Mouse (Mus musculus): ENCODE results near the gene Foxd1.

Foxd1 gene

DNA sequence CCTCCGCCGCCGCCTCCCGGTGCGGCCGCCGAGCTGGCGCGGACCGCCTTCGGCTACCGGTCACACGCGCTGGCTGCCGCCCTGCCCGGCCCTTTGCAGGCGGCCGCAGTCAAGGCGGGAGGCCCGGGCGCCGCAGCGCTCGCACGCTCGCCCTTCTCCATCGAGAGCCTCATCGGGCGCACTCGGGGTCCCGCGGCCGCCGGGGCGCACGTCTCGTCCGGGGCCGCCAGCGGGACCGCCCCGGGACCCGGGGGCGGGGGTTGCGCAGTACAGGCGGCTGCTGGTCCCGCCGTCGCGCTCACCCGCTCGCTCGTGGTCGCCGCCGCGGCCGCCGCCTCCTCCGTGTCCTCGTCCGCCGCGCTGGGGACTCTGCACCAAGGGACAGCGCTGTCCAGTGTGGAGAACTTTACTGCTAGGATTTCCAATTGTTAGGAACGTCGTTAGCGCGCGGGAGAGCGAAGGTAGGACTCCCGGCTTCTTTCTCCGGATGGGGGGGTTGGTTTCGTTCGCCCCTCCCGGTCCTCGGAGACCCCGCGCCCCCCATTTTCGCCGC lies 1.6 kb downstream of the Foxd1 start:
- no peak for DNase-seq (ENCODE audit: low read depth)

DNA sequence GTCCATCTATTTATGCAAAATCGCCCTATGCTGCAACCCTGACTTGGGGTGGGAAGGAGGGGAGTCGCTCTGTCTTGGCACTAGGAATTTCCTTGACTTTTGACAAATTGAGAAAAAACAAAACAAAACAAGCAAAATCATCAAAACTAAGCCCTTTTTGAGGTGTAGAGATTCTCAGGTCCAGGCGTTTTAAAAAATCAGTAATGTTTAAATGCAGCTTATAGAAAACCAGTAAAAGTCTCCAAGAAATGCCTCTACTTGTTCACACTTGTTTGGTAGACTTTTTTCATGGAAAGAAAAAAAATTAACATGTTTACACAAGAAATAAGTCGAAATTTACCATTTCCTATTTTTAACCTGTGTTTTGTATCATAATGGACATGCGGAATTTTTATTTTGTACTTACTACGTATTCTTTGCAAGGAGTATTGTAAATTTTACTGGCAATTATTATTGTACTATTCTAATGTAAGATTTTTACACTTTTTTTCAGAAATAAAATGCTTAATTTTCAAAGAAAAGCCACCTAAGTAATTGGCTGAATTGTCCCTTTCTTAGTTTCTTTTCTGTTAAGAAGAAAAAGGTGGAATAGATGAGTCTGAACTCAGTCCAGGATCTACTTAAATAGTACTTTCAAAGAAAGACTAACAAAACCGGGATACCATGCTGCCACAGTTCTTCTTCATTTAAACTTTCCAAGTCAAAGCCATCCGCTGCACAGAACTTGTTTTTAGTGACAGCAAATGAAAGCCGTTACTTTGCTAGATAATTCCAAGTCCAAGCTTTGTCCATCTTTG lies 2.3 kb downstream of the Foxd1 start:
- no peak for DNase-seq (ENCODE audit: low read depth)

DNA sequence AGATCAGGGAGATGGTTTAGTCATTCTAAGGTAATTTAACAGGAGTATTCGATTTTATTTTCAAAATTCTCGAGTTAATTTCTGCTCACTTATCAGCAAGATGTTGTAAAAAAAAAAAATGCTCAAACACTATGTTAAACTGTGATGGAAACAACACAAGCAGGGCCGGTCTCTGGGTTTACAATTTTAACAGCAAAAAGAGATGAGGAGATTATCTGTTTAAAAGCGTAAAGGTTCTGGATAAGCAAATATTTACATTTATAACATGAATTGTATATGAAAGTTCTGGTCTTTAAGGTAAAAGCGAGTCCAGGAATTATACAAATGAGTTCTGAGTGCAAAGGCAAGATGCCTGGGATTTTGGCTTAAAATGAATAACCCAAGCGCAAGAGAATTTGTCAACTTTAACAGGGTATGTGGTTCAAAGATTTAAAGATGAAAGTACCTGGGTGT lies 3.0 kb downstream of the Foxd1 start:
- no peak for DNase-seq (ENCODE audit: low read depth)

DNA sequence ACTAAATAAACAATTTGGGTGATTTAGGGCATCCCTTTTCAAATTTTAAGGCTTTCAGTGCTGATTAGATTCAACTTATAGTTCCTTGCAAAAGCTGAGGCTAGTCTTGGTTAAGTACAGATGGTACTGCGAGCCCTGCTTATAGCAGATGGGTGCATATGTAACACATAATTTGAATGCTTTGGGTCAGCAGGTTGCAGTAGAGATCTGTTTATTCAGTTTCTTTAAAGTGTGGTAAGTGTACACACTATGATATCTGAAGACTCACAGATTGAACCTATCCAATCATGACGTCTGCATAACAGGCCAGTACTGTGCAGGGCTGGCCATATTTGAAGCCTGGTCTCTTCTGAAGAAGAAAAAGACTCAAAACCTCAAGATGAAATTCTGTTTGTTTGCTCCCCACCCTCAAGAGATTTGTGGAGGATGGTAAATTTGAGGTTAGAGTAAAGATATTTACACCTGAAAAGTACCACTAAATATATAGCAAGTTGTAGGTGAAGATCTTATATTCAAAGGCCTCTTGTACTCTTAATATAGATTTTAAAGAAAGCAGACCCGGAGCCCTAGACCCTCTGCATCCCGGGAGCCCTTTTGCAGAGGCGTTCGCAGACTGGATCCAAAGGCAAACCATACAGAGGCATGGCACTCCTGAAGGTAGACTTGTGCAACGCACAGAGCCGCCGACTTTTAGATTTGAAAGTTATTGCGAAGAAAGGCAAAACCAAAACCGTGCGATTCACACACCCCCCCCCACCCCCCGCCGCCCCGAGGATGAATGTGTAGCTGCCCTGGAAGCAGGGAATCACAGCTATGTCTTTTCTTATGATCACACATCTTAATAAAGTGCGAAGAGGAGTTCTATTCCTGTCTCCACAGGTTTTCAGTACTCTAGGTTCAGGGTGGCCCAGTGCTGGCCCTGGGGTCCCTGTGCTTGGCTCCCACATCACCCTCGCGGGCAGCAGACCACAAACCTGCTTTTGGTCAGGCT lies 3.7 kb downstream of the Foxd1 start:
- no peak for DNase-seq (ENCODE audit: low read depth)

DNA sequence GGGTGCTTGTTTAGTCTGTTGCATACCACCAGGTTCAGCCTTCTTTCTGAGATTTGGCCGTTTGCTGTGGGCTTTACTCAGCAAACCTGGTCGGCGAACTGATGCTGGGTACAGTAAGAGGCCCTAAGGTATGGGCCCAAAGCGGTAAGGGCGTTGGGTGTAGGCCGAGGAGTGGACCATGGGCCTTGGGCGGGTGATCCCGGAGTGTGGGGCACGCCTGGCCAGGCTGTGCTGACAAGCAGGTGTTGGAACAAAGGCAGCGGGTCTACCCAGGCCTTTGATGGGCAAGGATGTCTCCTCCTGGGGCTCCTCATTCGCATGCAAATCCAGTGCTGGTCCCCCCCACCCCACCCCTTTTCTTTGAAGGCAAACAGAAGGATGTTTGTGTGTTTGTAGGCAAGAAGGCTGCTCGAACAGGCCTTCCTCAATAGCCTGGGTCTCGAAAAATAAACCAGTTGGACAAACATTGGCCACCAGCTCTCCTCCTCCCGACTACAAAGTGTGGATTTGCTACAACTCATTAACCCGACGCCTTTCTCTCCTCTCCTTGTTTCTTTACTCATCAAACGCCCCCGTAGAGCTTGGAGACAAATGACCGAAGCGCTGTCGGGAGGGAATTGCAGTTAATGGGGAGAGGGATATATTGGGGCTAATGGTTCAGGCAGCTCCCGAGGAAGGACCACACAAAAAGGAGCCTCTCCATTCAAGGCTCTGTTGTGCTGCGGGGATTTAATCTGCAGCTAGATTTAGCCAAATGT lies 4.6 kb downstream of the Foxd1 start:
- DNase-seq (ENCODE audit: low read depth) = no peak

DNA sequence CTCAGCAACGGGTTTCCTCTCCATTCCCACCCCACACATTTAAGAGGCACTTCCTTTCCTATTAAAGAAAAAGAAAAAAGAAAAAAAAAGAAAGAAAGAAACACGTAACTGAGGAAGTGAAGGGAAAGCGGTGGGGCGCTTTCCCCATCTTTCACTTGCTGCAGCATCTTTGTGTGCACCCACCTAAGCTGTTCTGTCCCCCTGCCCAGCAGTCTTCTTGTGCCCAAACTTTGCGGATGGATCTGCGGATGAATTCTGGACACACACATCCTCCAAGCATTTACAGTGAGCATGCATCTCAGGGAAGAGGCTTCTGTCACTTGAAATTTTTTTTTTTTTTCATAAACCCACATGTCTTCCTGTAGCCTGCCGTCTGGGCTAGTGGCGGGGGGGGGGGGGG lies 5.3 kb downstream of the Foxd1 start:
- DNase-seq (ENCODE audit: low read depth) = no peak

DNA sequence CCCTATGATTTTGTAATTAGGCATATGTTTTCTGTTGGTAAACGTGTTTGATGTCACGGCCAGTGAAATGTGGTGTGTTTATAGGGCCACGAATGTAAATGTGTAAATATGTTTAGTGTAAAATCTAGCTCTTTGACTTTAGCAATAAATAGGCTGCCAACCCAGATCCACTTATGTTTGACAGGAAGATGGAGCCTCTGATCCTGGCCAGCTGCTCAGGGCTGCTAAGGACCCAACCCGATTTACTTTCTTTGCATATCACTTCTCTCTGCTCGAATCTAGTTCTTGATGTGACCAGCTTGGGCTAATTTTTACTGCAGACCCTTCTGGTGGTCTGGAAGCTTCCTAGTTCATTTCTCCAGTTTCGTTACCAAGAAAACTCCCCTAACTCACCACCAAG lies 6.3 kb downstream of the Foxd1 start:
- DNase-seq (ENCODE audit: low read depth) = no peak

DNA sequence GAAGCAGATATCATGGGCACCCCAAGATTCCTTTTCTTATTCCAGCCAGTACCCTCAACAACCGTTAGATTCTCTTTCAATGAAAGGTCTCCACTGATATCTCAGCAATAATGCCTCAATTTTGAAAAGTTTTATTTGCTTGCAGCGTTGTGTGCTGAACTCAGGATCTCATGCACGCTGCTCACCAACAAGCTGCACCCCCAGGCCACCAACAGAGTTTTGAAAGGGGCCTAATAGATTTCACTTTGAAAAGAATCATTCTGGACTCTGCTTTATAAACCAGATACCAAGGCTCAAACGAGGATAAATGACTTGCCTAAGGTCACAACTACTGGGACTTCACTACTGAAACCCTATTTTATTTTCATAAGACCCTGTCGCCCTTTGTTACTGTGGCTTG lies 7.1 kb downstream of the Foxd1 start:
- DNase-seq (ENCODE audit: low read depth) = no peak

DNA sequence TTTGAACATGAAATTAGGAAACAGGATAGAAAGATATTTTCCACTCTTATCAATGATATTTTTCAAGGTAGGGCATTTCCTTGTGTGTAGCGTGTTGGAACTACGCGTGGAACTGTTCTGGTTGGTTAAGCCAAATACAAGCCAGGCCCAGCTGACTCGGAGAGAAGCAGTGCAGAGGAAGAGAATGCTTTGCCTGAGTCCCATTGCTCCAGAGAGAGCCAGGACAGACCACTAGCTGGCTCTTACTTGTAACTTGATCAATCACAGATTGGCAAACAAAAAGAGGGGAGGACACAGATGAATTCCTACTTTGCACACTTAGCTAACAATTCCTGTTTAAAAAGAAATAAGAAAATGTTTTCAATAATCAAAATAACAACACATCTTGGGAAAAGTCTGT lies 9.0 kb downstream of the Foxd1 start:
- no peak for DNase-seq (ENCODE audit: low read depth)

DNA sequence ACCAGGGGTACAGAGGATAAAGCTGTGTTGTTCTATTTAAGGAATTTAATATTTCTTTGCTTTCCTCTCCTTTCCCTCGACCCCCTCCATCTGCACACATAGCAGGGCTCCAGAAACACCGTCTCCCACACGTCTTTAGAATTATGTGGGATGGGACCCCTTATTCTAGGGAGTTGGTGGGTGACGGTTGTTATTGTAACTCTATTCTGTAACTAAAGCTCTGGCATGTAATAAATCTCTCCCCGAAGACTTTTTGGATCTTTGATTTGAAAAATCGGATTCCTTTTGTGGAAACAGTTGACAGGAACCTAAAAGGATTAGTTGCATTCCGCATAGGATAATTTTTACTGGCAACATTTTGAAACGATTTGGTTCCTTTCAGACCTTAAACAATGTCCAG lies 11.0 kb downstream of the Foxd1 start:
- DNase-seq (ENCODE audit: low read depth) = no peak

DNA sequence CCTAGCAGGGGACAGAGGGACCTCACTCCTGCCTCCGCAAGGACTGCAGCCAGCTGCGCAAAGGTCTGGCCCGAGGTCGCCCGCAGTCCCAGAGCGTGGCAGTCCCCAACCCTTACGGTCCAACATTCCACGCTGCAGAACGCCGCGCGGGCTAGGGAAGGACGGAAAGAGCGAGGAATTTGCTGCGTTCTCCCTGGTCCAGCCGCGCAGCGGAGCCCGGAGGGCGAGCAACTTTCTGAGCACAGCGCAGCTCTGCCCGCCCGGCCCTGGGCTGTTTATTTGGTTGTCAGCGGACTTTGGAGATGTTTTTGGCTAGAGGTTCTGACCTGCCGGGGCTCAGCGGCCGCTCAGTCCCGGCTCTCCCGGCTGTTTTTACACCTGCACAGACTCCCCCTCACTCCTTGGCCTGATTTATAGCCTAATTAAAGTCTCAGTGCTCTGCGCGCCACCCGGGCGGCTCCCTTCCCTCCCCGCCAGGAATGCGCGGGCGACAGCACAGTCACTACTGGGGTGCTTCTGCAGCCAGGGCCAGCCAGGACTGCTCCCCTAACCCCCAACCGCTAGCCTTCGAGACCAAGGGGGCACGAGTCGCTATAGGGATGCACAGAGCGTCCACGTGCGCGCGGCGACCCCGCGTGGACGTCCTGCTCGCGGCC lies 11.9 kb downstream of the Foxd1 start:
- DNase-seq (ENCODE audit: low read depth) = no peak

DNA sequence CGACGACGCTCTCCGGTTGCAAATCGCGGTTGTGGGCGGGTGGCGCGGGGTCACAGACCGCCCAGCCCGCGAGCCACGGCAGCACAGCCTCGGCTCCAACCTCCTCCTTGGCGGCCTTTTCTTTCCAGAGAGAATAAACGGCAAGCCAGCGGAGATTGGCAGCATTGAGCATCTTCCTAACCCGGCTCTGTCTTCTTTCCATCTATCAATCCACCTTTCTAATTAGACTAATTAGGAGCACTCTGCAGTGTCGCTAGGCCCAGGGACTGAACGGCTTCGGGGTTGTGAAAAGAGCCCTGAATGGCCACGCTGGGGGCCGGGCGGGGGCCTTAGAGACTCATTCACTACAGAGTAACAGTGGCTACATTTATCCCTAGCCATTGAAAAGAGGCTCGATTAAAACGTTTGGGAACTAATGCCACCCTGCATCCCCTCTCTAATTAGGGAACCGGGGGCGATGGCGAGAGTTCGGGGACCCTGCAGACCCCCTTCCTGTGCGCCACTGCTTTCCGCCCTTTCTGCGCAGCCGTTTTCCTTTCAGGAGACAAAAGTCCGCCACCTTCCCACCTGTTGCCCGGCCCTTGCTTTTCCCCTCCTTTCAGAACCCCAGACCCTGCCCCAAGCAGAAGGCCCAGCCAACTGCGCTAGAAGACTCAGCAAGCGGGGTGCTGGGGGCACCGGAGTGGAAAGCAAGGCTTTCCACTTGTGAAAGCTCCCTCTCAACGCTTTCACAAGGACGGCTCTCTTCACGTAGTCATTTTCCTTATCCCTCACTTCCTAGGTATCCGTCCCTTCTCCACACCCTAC lies 12.6 kb downstream of the Foxd1 start:
- DNase-seq (ENCODE audit: low read depth) = no peak

DNA sequence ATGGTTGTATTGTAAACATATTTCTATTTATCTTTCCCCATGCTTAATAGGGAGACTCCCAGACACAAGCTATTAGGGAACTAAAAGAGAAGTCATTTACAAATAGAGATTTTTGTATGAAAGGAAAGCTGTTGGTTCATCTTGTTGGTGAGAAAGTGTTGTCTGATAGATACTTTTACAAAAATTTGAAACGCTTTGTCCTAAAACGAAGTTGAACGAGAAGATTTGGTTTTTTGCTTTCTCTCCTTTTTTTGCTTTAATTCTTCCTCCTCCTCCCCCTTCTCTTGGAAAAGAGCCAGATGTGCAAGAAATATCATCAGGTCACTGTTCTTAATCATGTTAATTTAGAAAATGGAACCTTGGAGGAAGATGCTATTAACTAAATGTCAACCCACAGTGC lies 13.6 kb downstream of the Foxd1 start:
- no peak for DNase-seq (ENCODE audit: low read depth)

DNA sequence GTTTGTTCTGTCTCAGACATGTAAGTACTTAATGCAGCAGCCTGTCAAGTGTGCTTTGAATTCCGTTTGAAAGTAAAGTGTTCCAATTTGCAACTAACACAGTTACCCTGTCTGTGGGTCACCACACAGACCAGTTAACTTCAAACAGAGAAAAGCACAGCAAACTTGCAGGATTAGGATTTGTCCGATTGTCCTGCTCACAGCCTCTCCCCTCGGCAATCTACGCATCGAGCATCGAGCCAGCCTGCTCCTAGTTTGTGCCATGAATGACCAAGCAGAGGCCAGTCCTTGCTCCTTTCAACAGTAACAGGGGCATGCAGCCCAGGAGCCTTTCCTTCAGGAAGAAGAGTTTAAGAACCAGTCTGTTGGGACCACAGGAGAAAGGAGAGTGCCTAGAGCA lies 15.0 kb downstream of the Foxd1 start:
- no peak for DNase-seq (ENCODE audit: low read depth)

DNA sequence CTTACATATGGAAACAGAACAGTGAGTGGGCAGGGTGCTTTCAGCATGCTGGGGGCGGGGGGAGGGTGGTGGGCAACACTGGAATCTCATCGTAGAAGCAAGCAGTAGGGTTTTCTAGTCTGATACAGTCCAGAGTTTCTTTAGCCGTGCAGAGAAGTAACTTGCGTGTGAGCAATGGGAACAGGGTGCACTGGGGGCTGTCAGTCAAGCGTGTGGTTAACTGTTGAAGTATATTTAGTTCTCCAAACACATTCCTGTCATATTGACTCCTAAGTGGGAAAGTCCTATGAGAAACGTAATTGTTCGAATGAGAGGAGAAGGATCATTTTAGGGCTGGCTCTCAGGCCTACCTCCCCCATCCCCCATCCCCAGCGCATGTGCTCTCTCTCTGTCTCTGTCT lies 20.5 kb downstream of the Foxd1 start:
- no peak for DNase-seq (ENCODE audit: low read depth)

DNA sequence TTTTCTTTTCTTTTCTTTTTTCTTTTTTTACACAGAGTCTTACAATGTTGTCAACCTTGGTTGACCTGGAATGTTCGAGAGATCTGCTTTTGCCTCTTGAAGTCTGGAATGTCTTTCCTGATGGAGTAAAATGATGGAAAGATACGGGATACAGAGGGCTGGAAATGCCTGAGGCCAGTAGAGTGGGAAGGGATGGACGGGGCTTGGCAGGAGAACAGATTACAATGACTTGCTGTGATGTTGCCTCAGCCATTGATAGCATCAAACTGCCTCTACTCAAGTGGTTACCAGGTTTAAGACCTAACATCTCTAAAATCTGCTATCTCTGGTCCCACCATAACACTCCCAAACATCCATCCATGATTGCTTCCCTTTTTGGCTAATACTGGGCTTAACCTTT lies 20.9 kb downstream of the Foxd1 start:
- DNase-seq (ENCODE audit: low read depth) = no peak

DNA sequence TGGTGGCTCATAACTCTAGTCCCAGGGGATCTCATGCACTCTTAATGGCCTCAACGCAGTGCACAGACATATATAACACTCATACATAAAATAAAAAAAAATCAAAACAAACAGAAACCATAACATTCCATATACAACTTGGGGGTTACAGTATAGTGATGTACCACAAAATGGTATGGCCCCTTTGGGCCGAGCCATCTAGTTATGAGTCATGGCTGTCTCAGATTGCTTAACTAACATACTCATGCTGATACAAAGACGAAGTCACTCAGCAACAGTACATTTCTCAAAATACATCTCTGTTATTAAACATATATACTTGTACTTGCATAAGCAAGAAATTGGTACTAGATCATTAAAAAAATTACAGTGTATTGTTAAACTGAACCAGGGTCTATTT lies 23.7 kb downstream of the Foxd1 start:
- peak; percentile 8 for DNase-seq (ENCODE audit: low read depth)

DNA sequence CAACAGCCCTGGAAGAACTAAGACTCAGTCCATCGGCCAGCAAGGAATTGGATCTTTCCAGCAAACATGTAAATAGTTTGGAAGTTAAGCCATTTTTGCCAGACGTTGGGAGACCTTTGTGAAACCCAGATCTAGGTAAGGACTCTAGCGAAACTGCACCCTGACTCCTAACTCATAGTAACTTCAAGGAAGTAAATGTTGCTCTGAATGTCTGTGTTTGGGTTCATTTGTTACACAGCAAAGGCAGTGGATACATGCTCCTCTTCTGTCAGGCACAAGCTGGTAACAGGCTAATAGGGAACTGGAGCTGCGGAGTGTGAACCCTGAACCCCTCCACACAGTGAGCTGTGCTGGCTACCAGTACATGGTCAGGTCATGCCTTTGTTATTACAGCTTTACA lies 28.7 kb downstream of the Foxd1 start:
- no peak for DNase-seq (ENCODE audit: low read depth)

DNA sequence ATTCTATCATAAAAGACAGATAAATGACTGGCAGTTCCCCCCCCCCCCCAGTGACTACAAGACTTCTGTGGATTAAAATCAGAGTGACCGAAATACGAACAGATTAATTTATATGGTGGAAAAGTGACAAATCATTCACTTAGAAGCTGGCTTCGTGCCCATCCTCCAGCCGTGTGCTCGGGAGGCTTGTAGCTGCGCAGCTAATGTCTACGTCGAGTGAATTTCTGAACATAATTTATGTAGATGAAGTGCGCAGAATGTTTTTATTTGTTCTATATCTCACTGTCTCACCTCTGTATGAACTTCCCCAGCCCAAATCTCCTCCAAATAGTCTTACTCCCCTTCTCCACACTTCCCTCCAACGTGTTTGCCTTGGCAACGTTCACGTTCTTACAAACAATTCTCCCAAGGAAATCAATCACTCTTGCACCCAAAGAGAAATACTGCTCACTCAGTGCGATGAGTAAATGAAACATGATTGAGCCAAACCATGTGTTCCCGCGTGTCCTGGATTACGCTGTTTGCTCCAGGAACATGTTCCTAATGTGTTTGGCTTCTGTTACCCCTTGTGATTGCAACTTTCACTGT lies 30.0 kb downstream of the Foxd1 start:
- no peak for DNase-seq (ENCODE audit: low read depth)

DNA sequence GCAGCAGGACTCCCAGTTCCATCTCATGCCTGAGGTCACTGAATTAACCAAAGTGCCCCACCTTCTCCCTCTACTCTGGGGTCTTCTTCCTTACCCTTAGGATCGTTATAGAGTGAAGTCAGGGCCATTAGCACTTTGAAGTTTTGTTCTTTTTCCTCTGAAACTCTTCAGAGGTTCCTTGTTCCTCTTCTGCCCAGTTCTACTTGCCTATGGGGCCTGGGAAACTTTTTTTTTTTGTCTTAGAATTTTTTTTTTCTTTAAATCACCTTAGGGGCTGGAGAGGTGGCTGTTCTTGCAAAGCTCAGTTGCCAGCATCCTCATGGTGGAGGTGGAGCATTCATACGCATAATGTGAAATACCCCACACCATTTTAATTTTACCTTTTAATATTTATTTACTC lies 31.8 kb downstream of the Foxd1 start:
- no peak for DNase-seq (ENCODE audit: low read depth)
